25 mouse cellular contexts compared by ENCODE assay signal in the genomic region with DNA sequence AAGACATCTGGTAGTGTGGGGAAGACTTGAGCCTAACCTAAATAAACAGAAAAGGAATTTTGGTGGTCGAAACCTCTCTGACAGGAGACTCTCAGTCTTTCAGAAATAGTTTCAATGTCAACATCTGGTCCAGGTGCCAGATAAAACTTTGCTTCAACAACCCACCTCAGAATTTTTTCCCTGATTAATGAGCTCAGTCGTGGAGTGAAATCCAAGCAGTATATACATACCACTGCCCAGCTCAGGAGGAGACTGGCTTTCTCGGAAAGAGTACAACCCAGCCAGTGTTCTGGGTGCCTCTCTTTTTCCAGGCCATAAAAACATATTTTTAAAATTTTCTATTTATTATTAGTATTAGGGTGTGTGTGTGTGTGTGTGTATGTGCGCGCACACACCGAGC.
"Had no signal": no experiment of that assay in that cellular context is flagged by ENCODE, and none has a peak within 500 bp of the region (broad histone marks: within the 10 kb centered on the region; RNA-seq: fewer than 3 reads in every experiment).

No protein-coding gene starts in this region.

- H3K36me3 ChIP-seq: intestine, embryonic 15.5 days; kidney, embryonic 15.5 days; liver, embryonic 12.5 days; liver, embryonic 15.5 days; lung, embryonic 15.5 days; midbrain, embryonic 12.5 days; neural tube, embryonic 13.5 days; stomach, embryonic 15.5 days had no signal

- H3K27ac ChIP-seq: intestine, embryonic 15.5 days; kidney, embryonic 15.5 days; left cerebral cortex, adult 2 months; liver, embryonic 12.5 days; liver, embryonic 15.5 days; lung, embryonic 15.5 days; midbrain, embryonic 12.5 days; neural tube, embryonic 13.5 days; stomach, embryonic 15.5 days had no signal

- H3K9ac ChIP-seq: intestine, embryonic 15.5 days; kidney, embryonic 15.5 days; liver, embryonic 12.5 days; liver, embryonic 15.5 days; lung, embryonic 15.5 days; midbrain, embryonic 12.5 days; neural tube, embryonic 13.5 days; stomach, embryonic 15.5 days had no signal

- DNase-seq: kidney, adult 11 months; kidney, adult 8-10 months; kidney, postnatal 10 days; kidney, postnatal 36 days; layer of hippocampus, postnatal 36 days; liver; lung, adult 18-20 months; lung, postnatal 10 days; lung, postnatal 36 days; right cerebral cortex, postnatal 14 days; right cerebral cortex, postnatal 4 days; thymus, adult 18-20 months; thymus, postnatal 36 days had no signal

- H3K27me3 ChIP-seq: intestine, embryonic 15.5 days; kidney, embryonic 15.5 days; liver, embryonic 12.5 days; liver, embryonic 15.5 days; lung, embryonic 15.5 days; megakaryocyte, embryonic 14.5 days; midbrain, embryonic 12.5 days; neural tube, embryonic 13.5 days; stomach, embryonic 15.5 days had no signal

- H3K9me3 ChIP-seq: intestine, embryonic 15.5 days; kidney, embryonic 15.5 days; liver, embryonic 12.5 days; liver, embryonic 15.5 days; lung, embryonic 15.5 days; midbrain, embryonic 12.5 days; neural tube, embryonic 13.5 days; stomach, embryonic 15.5 days had no signal

- ATAC-seq: intestine, embryonic 15.5 days; liver, embryonic 12.5 days; midbrain, embryonic 16.5 days had no signal

- H3K4me1 ChIP-seq: liver, embryonic 12.5 days; liver, embryonic 15.5 days; megakaryocyte, embryonic 14.5 days had no signal

- H3K4me3 ChIP-seq: intestine, embryonic 15.5 days; kidney, embryonic 15.5 days; left cerebral cortex, adult 2 months; liver, embryonic 12.5 days; liver, embryonic 15.5 days; lung, embryonic 15.5 days; megakaryocyte, embryonic 14.5 days; midbrain, embryonic 12.5 days; myocyte; neural tube, embryonic 13.5 days; stomach, embryonic 15.5 days had no signal

- H3K4me2 ChIP-seq: intestine, embryonic 15.5 days; kidney, embryonic 15.5 days; liver, embryonic 12.5 days; liver, embryonic 15.5 days; lung, embryonic 15.5 days; midbrain, embryonic 12.5 days; neural tube, embryonic 13.5 days; stomach, embryonic 15.5 days had no signal
